Mouse (Mus musculus): ENCODE results near the gene Nabp1.

DNA sequence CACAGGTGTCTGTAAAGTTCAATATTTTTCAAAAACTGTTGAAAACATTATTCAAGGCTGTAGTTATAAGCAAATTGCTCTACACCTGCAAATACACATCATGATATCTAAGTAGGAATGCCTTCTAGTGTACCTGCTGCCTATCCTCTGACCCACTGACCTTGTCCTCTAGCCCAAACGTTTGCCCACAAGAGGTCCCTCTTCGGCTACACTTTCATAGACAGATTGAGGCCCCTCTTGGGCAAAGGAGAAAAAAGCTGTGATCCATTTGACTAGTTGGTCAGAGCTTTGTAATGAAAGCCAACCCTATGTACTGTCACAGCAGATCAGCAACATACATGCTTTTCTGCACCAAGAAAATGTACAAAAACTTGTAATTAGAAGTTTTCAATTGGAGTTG lies 12.9 kb downstream of the Nabp1 start:
- TF ChIP-seq POLR2A (IDR thresholded peaks at IDR 0.05; ENCODE audit: insufficient read length, low read depth), result no peak
- no peak for TF ChIP-seq MAX (IDR thresholded peaks at IDR 0.05; ENCODE audit: low read depth)
- no peak for TF ChIP-seq CEBPB (IDR thresholded peaks at IDR 0.05; ENCODE audit: insufficient read depth, poor library complexity, severe bottlenecking)
- no peak for TF ChIP-seq MYOG (IDR thresholded peaks at IDR 0.05; ENCODE audit: control insufficient read depth in 1 of 3, insufficient read depth in 1 of 3, insufficient read length in 2 of 3, low read depth in 2 of 3)
- TF ChIP-seq POLR2AphosphoS2 (IDR thresholded peaks at IDR 0.05; ENCODE audit: insufficient read length, low read depth), result peak; percentile 48
- TF ChIP-seq E2F4 (IDR thresholded peaks at IDR 0.05; ENCODE audit: insufficient read depth), result no peak
- no peak for TF ChIP-seq USF1 (IDR thresholded peaks at IDR 0.05; ENCODE audit: low read depth)
- TF ChIP-seq TCF12 (IDR thresholded peaks at IDR 0.05; ENCODE audit: insufficient read depth, poor library complexity, severe bottlenecking), result no peak
- no peak for TF ChIP-seq TCF3 (IDR thresholded peaks at IDR 0.05; ENCODE audit: insufficient read length, low read depth)
- no peak for TF ChIP-seq REST (IDR thresholded peaks at IDR 0.05; ENCODE audit: insufficient read depth, insufficient read length)
- no peak for TF ChIP-seq SRF (IDR thresholded peaks at IDR 0.05; ENCODE audit: control insufficient read depth, insufficient read length, low read depth)
- TF ChIP-seq MYOD1 (IDR thresholded peaks at IDR 0.05; ENCODE audit: control insufficient read depth in 1 of 3, insufficient read length in 2 of 3, low read depth in 2 of 3), result no peak
